In the genomic region with DNA sequence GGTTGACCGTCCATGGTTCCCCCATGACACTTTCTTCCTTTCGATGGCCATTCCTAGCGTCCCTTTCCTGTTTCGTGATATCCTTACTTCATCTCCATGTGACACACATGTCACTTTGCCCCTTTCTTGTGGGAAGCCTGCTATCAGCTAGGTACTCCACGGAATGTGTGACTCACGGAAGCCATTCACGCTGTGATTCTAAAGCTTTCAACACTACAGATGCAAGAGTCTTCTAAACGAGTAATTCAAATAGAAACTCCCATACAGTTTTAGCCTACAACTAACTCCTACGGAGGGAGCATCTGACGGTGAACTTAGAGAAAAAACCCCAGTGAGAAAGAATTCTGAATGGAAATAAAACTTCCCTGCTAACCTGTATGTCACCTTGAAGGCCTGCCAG, we compare ENCODE assay signal across 10 mouse cellular contexts.
DNase-seq lines count a peak whose midpoint lies in the region; ATAC-seq and TF ChIP-seq lines count a peak whose summit lies in the region.
"Had no signal": no experiment of that assay in that cellular context is flagged by ENCODE, and none has a peak within 500 bp of the region (broad histone marks: within the 10 kb centered on the region; RNA-seq: fewer than 3 reads in every experiment).

No protein-coding gene starts in this region.

- no peaks in the 10 kb centered on the region for H3K9me3 ChIP-seq in heart, embryonic 10.5 days
- H3K9me3 ChIP-seq in heart, embryonic 11.5 days (replicated peaks; ENCODE audit: control insufficient read depth, low read length) = no peaks in the 10 kb centered on the region
- H3K9me3 ChIP-seq in limb, embryonic 14.5 days (ENCODE audit: control insufficient read depth, low read length) = no peaks in the 10 kb centered on the region

- no peak for TF ChIP-seq CTCF in layer of hippocampus, adult 2 months (conservative IDR thresholded peaks at IDR 0.05)
- no peak for TF ChIP-seq CTCF in thymus, adult 2 months (IDR thresholded peaks at IDR 0.05; ENCODE audit: borderline replicate concordance, control insufficient read depth, extremely low read depth, insufficient read depth, low read length, poor library complexity)

- TF ChIP-seq POLR2A in limb, embryonic 14.5 days (IDR thresholded peaks at IDR 0.05; ENCODE audit: borderline replicate concordance, extremely low read depth, insufficient read depth, insufficient read length) = no peak
- no peak for TF ChIP-seq POLR2A in thymus, adult 2 months (IDR thresholded peaks at IDR 0.05; ENCODE audit: control insufficient read depth, extremely low read depth, insufficient read depth, low read length, poor library complexity)

- no peak for ATAC-seq in heart, embryonic 11.5 days (replicated peaks; ENCODE audit: insufficient number of reproducible peaks, low FRiP score, low TSS enrichment)
- ATAC-seq in limb, embryonic 14.5 days (ENCODE audit: low FRiP score, low read depth) = no peak
- ATAC-seq: CD4-positive, CD25-positive, alpha-beta regulatory T cell, adult 4 months had no signal

- no peak overlapping the region for H3K9ac ChIP-seq in heart, embryonic 11.5 days (ENCODE audit: low read depth, low read length)
- H3K9ac ChIP-seq in limb, embryonic 14.5 days (ENCODE audit: low read depth, low read length, severe bottlenecking) = no peak overlapping the region

- H3K4me3 ChIP-seq in heart, embryonic 10.5 days = no peak overlapping the region
- H3K4me3 ChIP-seq in heart, embryonic 11.5 days (ENCODE audit: low read depth, low read length) = no peak overlapping the region
- no peak overlapping the region for H3K4me3 ChIP-seq in layer of hippocampus, adult 2 months
- no peak overlapping the region for H3K4me3 ChIP-seq in brown adipose tissue, adult 24 weeks (ENCODE audit: insufficient read depth, low read depth, low read length)
- H3K4me3 ChIP-seq in limb, embryonic 14.5 days (replicated peaks; ENCODE audit: low read length) = no peak overlapping the region
- no peak overlapping the region for H3K4me3 ChIP-seq in thymus, adult 2 months (ENCODE audit: control insufficient read depth, insufficient read depth, low read length)

- H3K36me3 ChIP-seq in heart, embryonic 10.5 days = no peaks in the 10 kb centered on the region
- no peaks in the 10 kb centered on the region for H3K36me3 ChIP-seq in heart, embryonic 11.5 days (ENCODE audit: control insufficient read depth, insufficient read depth, low read length)
- H3K36me3 ChIP-seq in limb, embryonic 14.5 days (ENCODE audit: control insufficient read depth, insufficient read depth, low read length) = no peaks in the 10 kb centered on the region
- no peaks in the 10 kb centered on the region for H3K36me3 ChIP-seq in thymus, adult 2 months (ENCODE audit: control insufficient read depth, insufficient read depth, low read length)

- no peaks in the 10 kb centered on the region for H3K27me3 ChIP-seq in heart, embryonic 10.5 days (ENCODE audit: insufficient read depth, poor library complexity, severe bottlenecking)
- no peaks in the 10 kb centered on the region for H3K27me3 ChIP-seq in heart, embryonic 11.5 days (ENCODE audit: control insufficient read depth, insufficient read depth, low read length)
- H3K27me3 ChIP-seq in limb, embryonic 14.5 days (ENCODE audit: control insufficient read depth, insufficient read depth, low read length) = no peaks in the 10 kb centered on the region
- no peaks in the 10 kb centered on the region for H3K27me3 ChIP-seq in thymus, adult 2 months (ENCODE audit: control insufficient read depth, insufficient read depth, low read length)

- H3K27ac ChIP-seq in heart, embryonic 10.5 days = 0 out of 2 replicates have a peak overlapping the region, but pooled peaks have one; percentile 44
- H3K27ac ChIP-seq in heart, embryonic 11.5 days (ENCODE audit: low read depth, low read length) = no peak overlapping the region
- peak overlapping the region; percentile 72 for H3K27ac ChIP-seq in layer of hippocampus, adult 2 months
- peak overlapping the region; percentile 77 for H3K27ac ChIP-seq in brown adipose tissue, adult 24 weeks (replicated peaks; ENCODE audit: low read depth, low read length)
- H3K27ac ChIP-seq in limb, embryonic 14.5 days (replicated peaks; ENCODE audit: low read depth, low read length) = peak overlapping the region; percentile 63
- H3K27ac ChIP-seq in thymus, adult 2 months (ENCODE audit: control insufficient read depth, insufficient read depth, low read length) = no peak overlapping the region

- H3K4me1 ChIP-seq in heart, embryonic 10.5 days = peaks cover 27% of the 10 kb centered on the region
- H3K4me1 ChIP-seq in heart, embryonic 11.5 days (ENCODE audit: control insufficient read depth, insufficient read depth, low read length) = peaks cover 15% of the 10 kb centered on the region
- H3K4me1 ChIP-seq in brown adipose tissue, adult 24 weeks (ENCODE audit: control insufficient read depth, insufficient read depth, insufficient read length, low read length) = no peaks in the 10 kb centered on the region
- H3K4me1 ChIP-seq in limb, embryonic 14.5 days (ENCODE audit: control insufficient read depth, insufficient read depth, low read length) = peaks cover 27% of the 10 kb centered on the region
- H3K4me1 ChIP-seq in thymus, adult 2 months (replicated peaks; ENCODE audit: control insufficient read depth, insufficient read depth, low read length) = no peaks in the 10 kb centered on the region

- 70% methylated on average over 10 of the region's 10 CpGs for WGBS in heart, embryonic 10.5 days
- WGBS in heart, embryonic 11.5 days (ENCODE audit: insufficient replicate concordance) = 70% methylated on average over 10 of the region's 10 CpGs
- 89% methylated on average over 10 of the region's 10 CpGs for WGBS in limb, embryonic 14.5 days
- 93% methylated on average over 10 of the region's 10 CpGs for WGBS in thymus, adult 2 months

- H3K4me2 ChIP-seq in heart, embryonic 11.5 days = no peak overlapping the region; the same call in 1 of the 2 replicates
- 0 out of 2 replicates have a peak overlapping the region, but pooled peaks have one; percentile 9 for H3K4me2 ChIP-seq in limb, embryonic 14.5 days (replicated peaks; ENCODE audit: low read depth, low read length, severe bottlenecking)

- no peak for DNase-seq in heart, embryonic 10.5 days (ENCODE audit: low spot score)
- DNase-seq in layer of hippocampus, adult 2 months (ENCODE audit: low spot score in 2 of 2) = no peak
- no peak for DNase-seq in layer of hippocampus, adult 8-10 months (ENCODE audit: low spot score in 2 of 2)
- DNase-seq in limb, embryonic 14.5 days (ENCODE audit: low spot score) = no peak
- DNase-seq in gastrocnemius, postnatal 10 days = no peak
- DNase-seq in thymus, adult 2 months = no peak
- DNase-seq: lung, adult 2 months had no signal

Comparison
In these comparisons a context has a peak if more than half of its experiments do, and no peak if none do; other contexts are left out.
1. H3K27ac ChIP-seq: peak in heart, embryonic 10.5 days (single experiment), layer of hippocampus, adult 2 months (single experiment), brown adipose tissue, adult 24 weeks (single experiment) and limb, embryonic 14.5 days (single experiment); none in heart, embryonic 11.5 days (single experiment) and thymus, adult 2 months (single experiment).